Mouse (Mus musculus) heart, postnatal 36 days (tissue): Measurements from ENCODE around the gene Gm10643. TPM values are rescaled to one million over a fixed set of nuclear protein-coding genes. Genes with fewer than 3 reads are reported as not detected.

ENCODE experiments used
- DNase-seq, 2 experiments: peaks; one replicate each; pipeline ENCODE4 v3.0.0; 2021 to 2022
- intact Hi-C: fragments of 180-260 bp; cut with DNase I; formaldehyde crosslinking; loops from one replicate; pipeline ENCODE4 v1.15.1; 2025
- total RNA-seq, 2 experiments: library from RNA; stranded (reverse); gene quantifications; 2 replicates each; pipeline ENCODE4 v1.2.3; 2021

Gm10643 gene
- total RNA-seq: 1 to 10 TPM; 4.1 to 4.5 TPM

DNA sequence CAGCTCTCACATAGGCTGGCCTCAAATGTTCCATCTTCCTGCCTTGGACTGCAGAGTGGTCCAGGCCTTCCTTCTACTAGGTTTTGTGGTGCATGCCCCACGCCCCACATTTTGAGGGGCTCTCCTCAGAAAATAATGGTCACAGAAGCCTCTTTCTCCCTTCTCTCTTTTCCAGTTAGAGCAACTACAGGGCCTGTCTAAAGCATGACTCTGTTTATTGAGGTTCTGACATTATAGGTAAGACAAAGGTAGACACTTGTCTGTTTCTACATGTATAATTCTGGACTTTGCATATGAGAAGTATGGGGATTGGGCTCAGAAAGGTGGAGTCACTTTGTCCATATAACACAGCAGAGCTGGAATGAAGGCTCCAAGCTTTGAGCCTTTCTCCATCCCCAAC lies at the start of gene Gm10643:
Gene Gm10643 (minus strand): TSS at position 101 of the 400 bp plus-strand sequence.
- no peak for DNase-seq
- intact Hi-C loops: no loop called here

DNA sequence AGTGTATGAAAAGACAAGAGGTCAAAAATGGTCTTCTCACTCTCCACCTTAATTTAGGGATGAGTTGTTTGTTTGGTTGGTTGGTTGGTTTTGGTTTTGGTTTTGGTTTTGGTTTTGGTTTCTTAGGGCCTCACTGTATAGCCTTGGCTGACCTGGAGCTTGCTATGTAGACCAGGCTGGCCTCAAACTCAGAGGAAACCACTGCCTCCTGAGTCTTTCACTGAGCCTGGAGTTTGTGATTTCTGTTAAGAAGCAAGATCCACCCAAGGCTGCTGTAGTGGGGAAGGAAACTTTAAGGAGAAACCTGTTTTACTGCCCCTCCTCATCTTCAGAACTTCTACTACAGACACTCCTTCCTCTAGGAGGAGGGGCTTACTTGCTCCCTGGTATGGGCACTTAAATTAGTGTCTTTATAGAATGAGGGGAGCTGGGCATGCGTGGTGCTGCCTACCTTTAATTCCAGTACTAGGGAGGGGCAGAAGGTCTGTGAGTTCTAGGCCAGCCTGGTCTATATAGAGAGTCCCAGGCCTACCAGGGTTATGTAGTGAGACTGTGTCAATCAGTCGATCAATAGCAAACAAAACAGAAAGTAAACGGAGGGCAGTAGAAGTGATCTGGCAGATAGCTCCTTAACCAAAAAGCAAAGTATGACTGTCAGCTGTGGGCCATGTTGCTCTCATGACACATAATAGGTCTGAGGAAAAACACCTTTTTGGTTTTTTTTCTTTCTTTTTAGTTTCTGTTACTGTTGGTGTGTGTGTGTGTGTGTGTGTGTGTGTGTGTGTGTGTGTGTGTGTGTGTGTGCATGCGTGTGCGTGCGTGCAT lies 41.5 kb upstream of the Gm10643 start:
- DNase-seq: no peak
- intact Hi-C loops: no loop called here

DNA sequence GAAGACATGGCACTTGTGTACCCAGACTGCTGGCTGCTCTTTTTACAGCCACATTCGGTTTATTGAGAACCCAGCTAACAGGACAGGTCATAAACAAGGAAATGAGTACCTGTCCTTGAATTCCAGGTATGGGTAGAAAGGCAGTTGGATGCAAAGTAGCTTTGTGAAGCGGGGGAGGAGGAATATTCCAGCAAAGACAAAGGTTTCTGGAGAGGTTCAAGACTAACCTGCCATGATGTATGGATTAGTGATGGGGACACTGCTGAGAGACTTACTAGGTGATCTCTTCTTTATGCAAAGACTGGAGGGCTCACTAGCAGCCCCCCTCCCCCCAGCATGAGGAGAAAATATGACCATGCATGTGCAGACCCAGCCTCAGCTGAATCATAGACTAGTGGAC lies 40.7 kb upstream of the Gm10643 start:
- DNase-seq: no peak
- intact Hi-C loops: loop anchor here (2.0 kb wide), 1 partner anchor 41 kb away; the partner anchor contains the start of gene Cc2d1a

DNA sequence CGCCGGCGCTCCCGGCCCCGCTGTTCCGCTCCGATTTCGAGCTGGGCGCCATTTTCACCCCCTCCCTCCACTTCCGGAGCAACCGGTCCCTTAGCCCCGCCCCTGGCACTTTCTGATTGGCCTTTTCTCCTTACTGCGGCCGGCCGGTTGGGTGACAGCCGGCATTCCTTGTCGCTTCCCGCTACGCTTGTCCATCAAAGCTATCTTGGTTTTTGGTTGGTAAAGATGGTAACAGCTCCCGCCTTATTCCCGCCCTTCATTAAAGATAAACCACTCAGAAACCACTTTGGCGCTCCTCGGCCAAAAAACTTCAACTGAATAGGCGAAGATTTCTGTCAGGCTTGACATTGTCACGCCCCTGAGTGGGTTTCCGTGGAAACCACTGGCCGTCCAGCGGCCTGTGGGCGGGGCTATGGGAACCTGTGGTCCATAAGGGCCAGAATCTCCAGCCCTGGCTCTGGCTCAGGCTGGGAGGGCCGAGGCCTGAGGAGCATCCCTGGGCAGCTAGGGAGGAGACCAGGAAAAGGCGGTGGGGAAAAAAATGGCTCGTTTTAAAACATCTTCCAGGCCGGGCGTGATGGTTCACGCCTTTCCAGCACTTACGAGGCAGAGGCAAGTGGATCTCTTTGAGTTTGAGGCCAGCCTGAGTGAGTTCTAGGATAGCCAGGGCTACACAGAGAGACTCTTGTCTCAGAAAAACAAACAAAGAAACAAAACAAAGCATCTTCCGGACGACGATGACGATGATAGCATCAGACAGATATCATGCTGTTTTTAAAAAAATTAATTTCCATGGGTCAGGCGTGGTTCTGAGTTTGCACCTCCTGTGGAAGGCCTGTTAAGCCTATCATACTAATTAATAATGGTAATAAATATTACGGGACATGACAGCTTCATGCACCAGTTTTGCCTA lies 40.0 kb upstream of the Gm10643 start, which contains the start of gene Dcaf15:
Gene Dcaf15 (minus strand): TSS at position 72 of the 913 bp plus-strand sequence.
- intact Hi-C loops: loop anchor here (2.0 kb wide), 1 partner anchor 42 kb away; the partner anchor contains the start of gene Cc2d1a
- DNase-seq: peak; percentile 95 to 96

DNA sequence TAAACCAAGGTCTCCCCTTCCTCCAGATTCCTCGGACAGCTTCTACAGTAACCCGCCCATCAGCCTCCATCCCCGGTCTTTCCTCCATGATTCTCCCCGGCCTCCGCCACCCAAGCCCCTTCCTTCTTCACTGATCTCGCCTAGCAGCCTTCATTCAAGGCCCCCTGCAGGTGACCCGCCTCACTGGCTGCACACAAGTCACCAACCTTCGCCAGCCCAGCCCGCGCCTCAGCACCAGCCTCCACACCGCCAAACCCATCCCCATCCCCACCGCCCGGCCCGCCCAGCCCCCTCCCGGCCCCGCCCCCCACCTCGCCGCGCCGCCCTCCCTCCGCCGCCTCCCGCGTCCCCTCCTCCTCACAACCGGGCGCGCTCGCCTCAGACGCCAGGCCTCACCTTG lies 39.3 kb upstream of the Gm10643 start:
- intact Hi-C loops: loop anchor here (2.0 kb wide), 1 partner anchor 43 kb away; the partner anchor contains the start of gene Cc2d1a
- DNase-seq: no peak

DNA sequence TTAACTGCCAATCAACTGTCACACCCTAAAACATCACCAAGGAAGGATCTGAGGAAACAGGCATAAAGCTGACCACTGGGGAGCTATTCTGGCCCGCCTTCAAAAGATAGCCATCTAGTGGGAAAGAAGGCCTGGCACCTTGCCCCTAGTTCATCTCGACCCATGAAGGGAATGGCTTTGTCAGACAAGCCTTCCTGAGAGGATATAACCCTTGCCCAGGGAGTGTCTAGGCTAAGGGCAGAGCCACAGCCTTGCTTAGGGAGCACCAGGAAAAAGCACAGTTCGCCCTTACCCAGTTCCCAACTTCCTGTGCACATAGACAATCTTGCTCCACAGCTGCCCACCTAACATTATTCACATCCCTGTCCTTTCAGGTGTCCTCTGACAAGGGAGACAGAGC lies 38.7 kb upstream of the Gm10643 start:
- intact Hi-C loops: loop anchor here (2.0 kb wide), 1 partner anchor 33 kb away; no protein-coding TSS in a partner anchor
- DNase-seq: no peak

DNA sequence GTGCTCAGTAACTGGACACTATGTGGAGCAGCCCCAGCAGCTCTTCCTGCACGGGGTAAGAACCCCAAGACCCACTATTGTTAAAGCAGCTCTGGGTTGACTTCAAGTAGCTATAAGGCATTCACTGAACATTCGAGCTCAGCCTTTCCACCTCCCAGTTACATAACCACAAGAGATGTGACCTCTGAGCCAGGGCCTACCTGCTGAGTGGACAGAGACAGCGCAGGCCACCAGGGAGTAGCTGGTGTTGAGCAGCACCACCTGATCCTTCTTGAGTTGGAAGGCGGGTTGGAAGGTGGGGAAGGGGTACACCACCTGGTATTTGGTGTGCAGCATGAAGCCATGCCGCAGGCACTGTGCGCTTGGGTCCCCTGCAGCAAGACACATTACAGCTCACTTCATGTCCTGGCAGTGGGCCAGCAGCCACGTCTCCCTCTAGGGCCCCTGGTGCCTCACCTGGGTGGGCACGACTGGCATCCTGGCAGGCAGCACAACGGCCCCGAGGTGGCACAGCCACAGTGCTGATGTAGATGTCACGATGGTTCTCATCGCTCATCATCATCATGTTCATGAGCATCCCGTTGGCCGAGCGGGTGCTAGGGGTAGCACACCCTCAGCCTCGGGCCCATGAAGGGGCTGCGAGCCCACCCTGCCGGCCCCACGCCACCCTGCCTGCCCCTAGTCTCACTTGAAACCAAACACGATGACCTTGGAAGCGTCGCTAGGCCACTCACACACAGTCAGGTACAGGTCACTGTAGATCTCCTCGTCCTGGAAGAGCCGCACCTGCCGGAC lies 36.7 kb upstream of the Gm10643 start:
- no peak for DNase-seq
- intact Hi-C loops: loop anchor here (2.0 kb wide), 1 partner anchor 31 kb away; no protein-coding TSS in a partner anchor

DNA sequence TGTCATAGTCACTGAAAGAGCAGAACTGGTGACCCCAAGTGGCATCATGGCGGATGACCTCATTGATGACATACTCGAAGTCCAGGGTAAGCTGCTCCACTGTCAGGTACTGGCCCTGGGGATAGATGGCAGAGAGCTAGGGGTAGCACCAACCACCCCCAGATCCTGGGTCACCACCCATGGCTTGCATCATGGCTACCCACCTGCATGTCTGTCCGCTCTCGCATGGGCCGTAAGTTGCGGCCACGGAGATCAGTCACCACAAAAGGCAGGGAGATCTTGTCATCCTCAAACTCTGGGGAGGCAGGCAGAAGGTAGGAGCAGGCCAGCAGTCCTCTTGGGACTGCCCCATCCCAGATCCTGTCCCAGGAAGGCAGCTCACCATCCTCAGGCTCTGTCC lies 33.4 kb upstream of the Gm10643 start:
- intact Hi-C loops: no loop called here
- no peak for DNase-seq

DNA sequence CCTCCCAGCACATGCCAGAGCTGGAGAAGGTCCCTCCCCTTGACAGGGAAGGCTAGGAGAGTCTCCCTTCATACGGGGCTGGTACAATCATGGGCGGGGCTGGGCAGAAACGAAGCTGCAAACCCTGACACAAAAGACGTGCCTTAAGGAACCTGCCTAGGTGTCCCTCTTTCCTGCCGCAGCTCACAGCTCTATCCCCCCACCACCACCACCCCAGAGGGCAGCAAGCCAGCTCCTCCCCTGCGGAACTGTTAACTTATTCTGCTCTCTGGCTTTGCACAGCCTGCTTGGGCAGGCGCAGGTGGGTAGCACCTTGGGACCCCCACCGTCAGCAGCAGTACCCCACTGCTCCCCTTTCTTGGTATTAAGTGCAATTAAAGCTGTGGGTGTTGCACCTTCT lies 31.1 kb upstream of the Gm10643 start:
- DNase-seq: peak in 1 of 2 experiments; percentile 1
- intact Hi-C loops: no loop called here

DNA sequence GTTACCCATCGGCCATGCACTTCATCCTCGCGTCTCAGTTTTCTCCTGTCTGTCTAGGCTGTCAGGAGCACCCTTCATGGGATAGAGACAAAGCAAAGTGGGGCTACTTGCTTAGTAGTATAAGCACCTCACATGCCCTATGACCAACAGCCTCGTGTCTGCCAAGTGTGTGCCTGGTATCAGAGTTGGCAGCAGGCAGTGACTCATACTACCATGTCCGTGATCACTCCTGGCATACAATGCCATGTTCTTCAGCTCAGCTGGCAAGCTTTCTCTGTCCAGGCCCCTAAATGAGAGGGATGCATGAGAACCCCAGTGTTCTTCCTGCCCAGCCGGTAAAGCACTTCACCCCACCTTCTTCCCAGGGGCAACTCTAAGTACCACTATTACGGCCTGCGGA lies 25.6 kb upstream of the Gm10643 start:
- intact Hi-C loops: no loop called here

DNA sequence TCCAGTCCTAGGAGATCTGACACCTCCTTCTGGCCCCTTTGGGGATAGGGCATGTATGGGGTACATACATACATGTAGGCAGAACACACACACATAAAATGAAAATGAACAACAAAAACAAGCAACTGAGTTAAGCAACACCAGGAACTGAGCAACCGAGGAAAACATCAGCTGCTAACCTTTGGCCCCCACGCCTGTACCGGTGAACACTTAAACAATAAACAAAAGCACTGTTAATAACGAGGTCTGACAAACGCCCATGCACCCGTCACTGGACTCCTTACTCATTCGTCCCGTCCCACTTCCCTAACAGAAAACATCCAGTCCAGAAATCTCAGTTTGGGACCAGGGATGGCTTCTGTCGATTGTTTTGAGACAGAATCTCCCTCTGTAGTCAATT lies 24.3 kb upstream of the Gm10643 start:
- no peak for DNase-seq
- intact Hi-C loops: no loop called here

More for the DNA sequence above, 25.6 kb upstream of the Gm10643 start:
- no peak for DNase-seq

DNA sequence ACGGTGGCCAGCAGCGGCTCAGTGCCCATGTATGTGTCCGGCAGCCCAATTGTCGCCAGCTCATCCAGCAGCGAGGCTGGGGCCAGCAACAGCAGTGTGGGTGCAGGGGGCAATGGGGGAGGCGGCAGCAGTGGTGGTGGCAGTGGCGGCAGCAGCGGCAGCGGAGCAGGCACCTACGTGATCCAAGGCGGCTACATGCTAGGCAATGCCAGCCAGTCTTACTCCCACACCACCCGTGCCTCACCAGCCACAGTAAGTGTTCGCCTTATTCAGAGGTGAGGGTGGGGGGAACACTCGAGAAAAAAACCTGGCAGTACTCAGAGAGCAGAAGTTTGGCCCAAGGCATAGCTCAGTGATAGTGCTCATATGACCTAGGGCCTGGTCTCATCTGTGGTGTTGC lies 22.9 kb upstream of the Gm10643 start:
- intact Hi-C loops: no loop called here

DNA sequence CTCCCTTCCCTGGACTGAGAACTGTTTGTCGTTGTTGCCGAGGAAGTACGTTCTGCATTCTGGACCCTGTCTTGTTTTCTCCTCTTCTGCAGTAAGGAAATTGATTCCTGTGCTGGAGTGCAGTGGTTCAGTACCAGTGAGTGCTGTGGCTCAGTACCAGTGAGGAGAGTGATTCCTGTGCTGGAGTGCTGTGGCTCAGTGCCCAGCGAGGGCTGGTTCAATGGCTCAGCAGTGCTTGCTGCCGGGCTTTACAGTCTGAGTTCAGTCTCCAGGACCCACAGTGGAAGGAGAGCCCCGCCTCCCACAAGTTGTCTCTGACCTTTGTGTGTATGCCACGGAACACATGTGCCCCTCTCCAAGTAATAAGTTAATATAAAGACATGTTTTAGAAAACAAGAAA lies 22.2 kb upstream of the Gm10643 start:
- DNase-seq: no peak
- intact Hi-C loops: no loop called here

More for the DNA sequence above, 22.9 kb upstream of the Gm10643 start:
- DNase-seq: no peak

DNA sequence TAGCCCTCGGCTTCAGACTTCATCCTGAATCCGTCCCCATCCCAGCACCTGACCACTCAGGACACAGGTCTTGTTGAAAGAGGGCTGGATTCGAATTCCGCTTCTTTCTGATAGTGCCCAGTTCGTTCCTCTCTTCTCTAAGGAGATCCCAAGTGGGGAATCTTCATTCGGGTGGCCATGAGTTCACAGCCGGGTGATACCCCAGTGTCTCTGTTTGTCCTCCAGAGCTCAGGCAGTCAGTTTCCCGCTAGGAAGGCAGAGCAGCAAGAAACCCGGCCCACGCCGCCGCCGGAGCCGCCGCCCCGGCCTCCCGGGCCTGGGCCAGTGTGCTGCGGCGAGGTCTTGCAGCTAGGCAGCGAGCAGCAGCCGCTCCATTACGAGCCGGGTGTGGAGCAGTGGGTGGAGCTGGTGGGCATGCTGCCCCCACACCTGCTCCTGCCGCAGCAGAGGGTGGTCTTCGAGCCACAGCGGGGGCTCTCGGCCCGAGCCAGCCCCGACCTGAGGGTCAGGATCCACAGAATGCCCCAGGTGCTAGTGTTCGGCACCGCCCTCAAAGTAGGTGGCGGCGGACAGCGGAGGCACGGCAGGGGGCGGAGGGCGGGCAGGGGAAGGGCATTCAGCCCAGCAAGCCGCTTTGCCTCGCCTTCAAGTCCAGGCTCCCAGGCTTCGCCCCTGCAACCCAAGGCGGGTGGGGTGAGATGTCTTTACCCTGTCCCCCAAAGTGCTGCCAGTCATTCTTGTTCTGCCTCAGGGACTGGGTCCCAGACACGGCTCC lies 19.6 kb upstream of the Gm10643 start:
- DNase-seq: no peak
- intact Hi-C loops: no loop called here

DNA sequence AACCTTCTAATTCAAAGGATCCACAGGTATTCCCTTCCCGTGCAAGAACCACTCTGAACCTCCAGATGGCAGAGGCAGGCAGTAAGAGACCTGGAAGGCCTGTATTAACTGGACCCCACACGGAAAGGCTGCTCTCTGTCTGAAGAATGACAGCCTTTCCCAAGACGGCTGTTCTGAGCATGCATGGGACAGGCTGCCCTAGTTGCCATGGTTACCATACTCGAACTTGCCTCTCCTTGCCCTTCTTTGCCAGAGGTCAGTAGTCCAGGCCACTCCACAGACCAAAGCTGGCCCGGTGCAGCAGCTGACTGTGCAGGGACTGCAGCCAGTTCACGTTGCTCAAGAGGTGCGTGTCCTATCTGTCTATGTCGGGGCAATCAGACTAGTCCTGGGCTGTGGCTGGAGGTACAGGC lies 18.9 kb upstream of the Gm10643 start:
- peak in 1 of 2 experiments; percentile 30 for DNase-seq
- intact Hi-C loops: no loop called here

DNA sequence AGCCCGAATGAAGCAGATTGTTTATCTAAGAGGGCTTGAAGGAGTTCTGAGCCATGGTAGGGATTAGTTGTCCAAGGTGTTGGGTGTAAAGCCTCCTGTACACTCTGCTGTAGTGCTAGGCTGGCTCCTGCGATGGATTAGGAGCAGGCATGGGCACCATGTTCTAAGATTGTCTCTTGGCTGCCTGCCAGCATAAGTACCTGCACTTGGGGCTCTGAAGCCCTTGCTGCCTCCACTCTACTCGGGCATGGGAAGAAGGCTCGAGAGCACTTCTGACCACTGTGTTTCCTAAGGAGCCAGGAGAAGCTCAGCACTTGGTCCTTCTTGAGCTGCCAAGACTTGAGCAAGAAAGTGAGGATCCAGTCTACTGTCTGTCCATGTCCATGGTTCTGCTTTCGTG lies 14.3 kb upstream of the Gm10643 start:
- intact Hi-C loops: no loop called here

DNA sequence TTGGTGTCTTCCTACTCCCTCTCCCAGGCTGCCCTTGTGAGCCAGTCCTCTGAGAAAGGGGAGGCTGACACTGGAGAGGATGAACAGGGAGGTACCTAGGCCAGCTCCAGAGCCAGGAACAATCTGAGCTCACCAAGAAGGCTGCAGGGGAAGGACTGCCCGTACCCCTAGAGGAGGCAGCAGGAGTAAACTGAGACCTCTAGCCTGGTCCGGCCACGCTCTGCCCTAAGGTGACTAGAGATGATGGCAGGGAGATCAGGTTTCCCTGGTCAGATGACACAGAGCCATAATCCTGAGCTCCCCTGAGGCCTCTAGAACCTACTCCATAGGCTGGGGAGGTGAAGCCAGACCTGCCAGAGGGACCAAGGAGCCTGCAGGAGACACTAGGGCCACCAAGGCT lies 11.9 kb upstream of the Gm10643 start:
- no peak for DNase-seq
- intact Hi-C loops: no loop called here

More for the DNA sequence above, 14.3 kb upstream of the Gm10643 start:
- DNase-seq: peak in 1 of 2 experiments; percentile 1

DNA sequence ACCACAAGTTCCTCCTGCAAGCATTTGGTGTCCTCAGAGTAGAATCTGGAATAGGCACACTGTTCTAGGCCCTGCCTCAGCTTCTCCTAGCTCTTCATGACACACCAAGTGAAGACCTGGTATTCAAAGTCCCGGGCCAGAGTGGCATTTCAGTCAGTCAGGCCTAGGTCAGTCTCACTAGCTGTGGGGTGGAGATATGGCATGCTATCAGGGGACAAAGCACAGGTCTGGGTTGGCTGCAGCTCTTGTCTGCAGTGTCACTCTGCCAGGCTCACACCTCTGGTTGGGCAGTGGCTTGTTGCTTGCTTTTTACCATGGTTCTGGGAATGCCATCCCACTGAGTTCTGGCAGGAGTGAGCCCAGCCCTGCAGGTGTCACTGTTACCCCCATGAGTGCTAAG lies 11.5 kb upstream of the Gm10643 start:
- no peak for DNase-seq
- intact Hi-C loops: no loop called here

DNA sequence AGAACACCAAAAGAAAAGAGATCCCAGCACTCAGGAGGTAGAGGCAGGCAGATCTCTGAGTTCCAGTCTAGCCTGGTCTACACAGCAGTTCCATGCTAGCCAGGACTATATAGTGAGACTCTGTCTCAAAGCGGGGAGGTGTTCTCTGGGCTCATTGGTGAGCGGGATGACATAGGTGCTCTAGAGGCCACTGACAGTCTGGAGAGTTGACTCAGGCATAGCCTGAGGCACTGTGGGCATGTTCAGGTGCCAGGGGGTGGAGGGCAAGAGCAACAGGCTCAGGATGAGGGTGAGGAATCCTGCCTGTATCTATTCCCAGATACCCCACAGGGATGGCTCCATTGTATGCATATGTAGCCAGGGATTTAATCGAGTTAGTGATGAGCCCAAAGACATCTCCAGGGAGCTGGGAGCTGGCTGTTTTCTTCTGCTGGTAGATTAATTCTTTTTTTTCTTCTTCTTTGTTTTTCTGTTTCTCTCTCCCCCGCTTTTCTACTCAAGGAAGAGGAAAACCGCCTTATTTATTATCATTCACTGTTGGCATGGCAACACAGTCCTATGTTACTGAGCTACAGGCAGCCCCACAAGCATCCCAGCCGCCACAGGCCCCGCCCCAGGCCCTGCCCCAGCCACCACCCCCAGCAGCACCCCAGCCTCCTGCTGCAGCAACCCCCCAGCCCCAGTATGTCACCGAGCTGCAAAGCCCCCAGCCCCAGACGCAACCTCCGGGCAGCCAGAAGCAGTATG lies 8.5 kb upstream of the Gm10643 start:
- DNase-seq: no peak
- intact Hi-C loops: no loop called here
